Mouse (Mus musculus): Measurements from ENCODE around the gene Fam161a. TPM values are rescaled to one million over a fixed set of nuclear protein-coding genes. Genes with fewer than 3 reads are reported as not detected.

The Fam161a gene
- 1.9 and 3.8 TPM in 2 replicates for total RNA-seq (2014; rRNA removed)
- polyA plus RNA-seq (2012; rRNA removed), result 0.95 and 1.0 TPM in 2 replicates

DNA sequence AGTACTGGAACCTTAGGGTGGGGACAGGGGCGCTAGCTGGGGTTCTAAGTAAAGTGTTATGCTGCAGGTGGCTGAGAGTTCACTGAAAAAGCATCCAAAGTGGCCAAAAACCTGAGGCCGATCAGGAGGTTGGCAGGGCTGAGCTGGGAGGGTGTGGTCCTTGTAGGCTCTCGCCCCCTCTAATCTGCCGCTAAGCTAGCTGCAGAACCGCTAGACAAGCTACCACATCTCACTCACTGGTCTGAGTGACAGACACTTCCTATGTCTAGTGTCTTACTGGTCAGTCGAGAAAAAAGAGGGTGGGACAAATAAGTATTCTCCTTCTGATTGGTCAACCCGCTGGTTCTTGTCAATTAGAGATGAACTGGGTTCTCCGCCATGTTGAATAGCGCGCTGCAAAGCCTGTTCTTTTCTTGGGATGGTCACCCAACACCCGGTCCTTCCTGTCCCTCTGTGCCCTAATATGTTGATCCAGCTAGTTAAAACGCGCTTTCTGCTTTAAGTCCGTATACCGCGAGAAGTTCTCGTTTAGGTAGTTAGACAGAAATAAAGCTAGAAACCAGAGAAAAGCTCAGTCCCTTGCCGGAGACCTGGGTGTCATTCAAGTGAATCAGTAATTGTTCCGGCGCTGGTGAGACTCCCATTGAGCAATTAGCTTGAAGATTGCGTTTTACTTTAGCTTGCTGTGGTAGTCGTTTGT lies at the start of gene Fam161a:
Fam161a (plus strand) TSS at position 51 of the 700 bp plus-strand sequence.
- no peak for TF ChIP-seq POLR2A (IDR thresholded peaks at IDR 0.05; ENCODE audit: extremely low read depth, insufficient read depth, low read length)
- TF ChIP-seq CTCF (IDR thresholded peaks at IDR 0.05; ENCODE audit: low read depth, low read length), result no peak
- Histone ChIP-seq H3K27me3 (ENCODE audit: control insufficient read depth, insufficient read depth, low read length) (no peaks in the 10 kb centered on the region), H3K9ac (ENCODE audit: low read depth, low read length) (peak within 1 kb of the TSS; percentile 80), H3K27ac (replicated peaks; ENCODE audit: insufficient read depth, low read depth, low read length) (peak within 1 kb of the TSS; percentile 59; the same call in 1 of the 2 replicates), H3K4me3 (ENCODE audit: insufficient read depth, low read depth, low read length) (peak within 1 kb of the TSS; percentile 76), H3K36me3 (ENCODE audit: control insufficient read depth, insufficient read depth, low read length) (peaks cover 19% of the 10 kb centered on the region), H3K79me2 (ENCODE audit: control insufficient read depth, insufficient read depth, low read length) (no peaks in the 10 kb centered on the region), H3K4me1 (ENCODE audit: control insufficient read depth, insufficient read depth, low read length) (peaks cover 2% of the 10 kb centered on the region; the same call in 1 of the 2 replicates)
- 1% methylated on average over 22 of the region's 22 CpGs for WGBS
- peak; percentile 91 for DNase-seq (ENCODE audit: extremely low read depth, low read depth, low spot score)

DNA sequence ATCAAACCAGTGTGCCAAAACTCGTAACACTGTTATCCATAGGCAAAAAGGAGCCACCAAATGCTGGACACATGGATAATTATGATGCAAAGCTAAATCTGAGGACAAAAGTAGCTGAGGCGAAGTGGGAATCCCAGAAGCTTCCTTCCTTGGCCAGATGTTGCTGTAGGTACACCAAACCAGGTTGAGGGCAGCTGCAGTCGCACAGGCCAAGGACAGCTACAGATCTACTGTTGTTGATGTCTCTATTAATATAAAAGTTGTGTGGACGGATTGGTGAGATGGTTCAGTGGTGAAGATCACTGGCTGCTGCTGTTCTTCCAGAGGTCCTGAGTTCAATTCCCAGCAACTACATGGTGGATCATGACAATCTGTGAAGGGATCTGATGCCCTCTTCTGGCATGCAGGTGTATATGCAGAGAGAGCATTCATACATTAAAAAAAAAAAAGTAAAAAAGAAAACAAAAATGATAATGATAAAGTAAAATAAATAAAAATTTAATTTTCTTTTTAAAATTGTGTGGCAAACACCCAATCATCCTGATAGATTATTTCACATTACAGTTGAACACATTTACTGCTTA lies 49.4 kb upstream of the Fam161a start:
- 90% methylated on average over 4 of the region's 4 CpGs for WGBS
- no peaks in the 10 kb centered on the region for H3K4me1 ChIP-seq (ENCODE audit: control insufficient read depth, insufficient read depth, low read length)
- no peaks in the 10 kb centered on the region for H3K27me3 ChIP-seq (ENCODE audit: control insufficient read depth, insufficient read depth, low read length)
- H3K9ac ChIP-seq (ENCODE audit: low read depth, low read length), result no peak overlapping the region
- DNase-seq (ENCODE audit: extremely low read depth, low read depth, low spot score), result no peak
- peaks cover 4% of the 10 kb centered on the region for H3K36me3 ChIP-seq (ENCODE audit: control insufficient read depth, insufficient read depth, low read length)
- H3K27ac ChIP-seq (replicated peaks; ENCODE audit: insufficient read depth, low read depth, low read length), result no peak overlapping the region
- peaks cover 2% of the 10 kb centered on the region; the same call in 1 of the 2 replicates for H3K79me2 ChIP-seq (ENCODE audit: control insufficient read depth, insufficient read depth, low read length)
- TF ChIP-seq CTCF (IDR thresholded peaks at IDR 0.05; ENCODE audit: low read depth, low read length) (peak; percentile 30; the same call in 1 of the 2 replicates), POLR2A (IDR thresholded peaks at IDR 0.05; ENCODE audit: extremely low read depth, insufficient read depth, low read length) (no peak)
- no peak overlapping the region for H3K4me3 ChIP-seq (ENCODE audit: insufficient read depth, low read depth, low read length)

DNA sequence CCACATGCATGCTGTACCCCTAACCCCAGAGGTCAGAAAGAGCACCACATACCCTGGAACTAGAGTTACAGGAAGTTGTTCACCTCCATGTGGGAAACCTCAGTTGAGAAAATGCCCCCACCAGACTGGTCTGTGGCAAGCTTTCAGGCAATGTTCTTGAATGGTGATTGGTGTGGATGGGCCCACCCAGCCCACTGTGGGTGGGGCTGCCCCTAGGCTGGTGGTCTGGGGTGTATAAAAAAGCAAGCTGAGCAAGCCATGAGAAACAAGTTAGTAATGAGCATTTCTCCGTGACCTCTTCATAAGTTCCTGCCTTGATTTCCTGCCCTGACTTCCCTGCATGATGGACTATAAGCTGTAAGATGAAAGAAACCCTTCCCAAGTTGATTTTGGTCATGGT lies 45.2 kb upstream of the Fam161a start:
- H3K4me1 ChIP-seq (ENCODE audit: control insufficient read depth, insufficient read depth, low read length), result peaks cover 2% of the 10 kb centered on the region; the same call in 1 of the 2 replicates
- WGBS, result 94% methylated on average over 1 of the region's 1 CpGs
- no peak overlapping the region for H3K27ac ChIP-seq (replicated peaks; ENCODE audit: insufficient read depth, low read depth, low read length)
- H3K27me3 ChIP-seq (ENCODE audit: control insufficient read depth, insufficient read depth, low read length), result no peaks in the 10 kb centered on the region
- H3K9ac ChIP-seq (ENCODE audit: low read depth, low read length), result no peak overlapping the region
- no peaks in the 10 kb centered on the region for H3K36me3 ChIP-seq (ENCODE audit: control insufficient read depth, insufficient read depth, low read length)
- no peak for TF ChIP-seq CTCF (IDR thresholded peaks at IDR 0.05; ENCODE audit: low read depth, low read length)
- no peak for DNase-seq (ENCODE audit: extremely low read depth, low read depth, low spot score)
- H3K79me2 ChIP-seq (ENCODE audit: control insufficient read depth, insufficient read depth, low read length), result peaks cover 6% of the 10 kb centered on the region; the same call in 1 of the 2 replicates
- H3K4me3 ChIP-seq (ENCODE audit: insufficient read depth, low read depth, low read length), result no peak overlapping the region

DNA sequence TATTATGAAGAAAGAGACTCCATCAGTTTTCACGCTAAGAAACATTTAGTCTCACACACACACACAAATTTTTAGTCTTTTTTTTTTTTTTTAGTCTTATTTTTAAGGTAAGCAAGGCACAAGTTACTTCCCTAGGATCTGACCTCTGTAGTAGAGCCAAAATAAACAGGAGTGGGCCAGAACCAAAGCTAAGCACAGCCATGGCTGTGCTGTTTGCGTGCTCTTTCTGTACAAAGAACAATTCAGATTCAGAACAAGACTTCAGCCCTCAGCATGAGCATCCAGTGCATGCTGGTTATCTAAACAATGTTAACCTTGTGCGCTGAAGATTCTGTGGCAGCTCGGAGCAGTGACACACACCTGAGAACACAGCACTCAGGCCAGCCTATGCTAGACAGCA lies 42.9 kb upstream of the Fam161a start:
- no peaks in the 10 kb centered on the region for H3K27me3 ChIP-seq (ENCODE audit: control insufficient read depth, insufficient read depth, low read length)
- H3K4me3 ChIP-seq (ENCODE audit: insufficient read depth, low read depth, low read length), result no peak overlapping the region
- no peak overlapping the region for H3K9ac ChIP-seq (ENCODE audit: low read depth, low read length)
- no peaks in the 10 kb centered on the region for H3K36me3 ChIP-seq (ENCODE audit: control insufficient read depth, insufficient read depth, low read length)
- DNase-seq (ENCODE audit: extremely low read depth, low read depth, low spot score), result peak; percentile 83
- H3K79me2 ChIP-seq (ENCODE audit: control insufficient read depth, insufficient read depth, low read length), result peaks cover 9% of the 10 kb centered on the region; the same call in 1 of the 2 replicates
- no peak for TF ChIP-seq POLR2A (IDR thresholded peaks at IDR 0.05; ENCODE audit: extremely low read depth, insufficient read depth, low read length)
- no peak for TF ChIP-seq CTCF (IDR thresholded peaks at IDR 0.05; ENCODE audit: low read depth, low read length)
- peak overlapping the region; percentile 1; the same call in 1 of the 2 replicates for H3K27ac ChIP-seq (replicated peaks; ENCODE audit: insufficient read depth, low read depth, low read length)
- 27% methylated on average over 4 of the region's 4 CpGs for WGBS
- H3K4me1 ChIP-seq (ENCODE audit: control insufficient read depth, insufficient read depth, low read length), result peaks cover 2% of the 10 kb centered on the region; the same call in 1 of the 2 replicates

DNA sequence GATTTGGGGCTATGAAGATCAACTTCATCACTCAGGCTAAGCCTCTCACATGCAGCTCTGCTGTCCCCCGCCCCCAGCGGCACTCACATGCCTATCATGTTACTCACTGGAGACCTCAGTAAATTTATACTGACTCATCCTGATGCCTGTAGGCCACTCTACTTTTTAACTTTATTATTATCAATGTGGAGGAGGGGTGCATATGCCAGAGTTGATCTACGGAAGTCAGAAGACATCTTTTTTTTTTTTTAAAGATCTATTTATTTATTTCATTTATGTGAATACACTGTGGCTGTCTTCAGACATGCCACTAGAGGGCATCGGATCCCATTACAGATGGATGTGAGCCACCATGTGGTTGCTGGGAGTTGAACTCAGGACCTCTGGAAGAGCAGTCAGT lies 41.8 kb upstream of the Fam161a start:
- WGBS, result 82% methylated on average over 4 of the region's 4 CpGs
- Histone ChIP-seq H3K9ac (ENCODE audit: low read depth, low read length) (no peak overlapping the region), H3K36me3 (ENCODE audit: control insufficient read depth, insufficient read depth, low read length) (no peaks in the 10 kb centered on the region), H3K4me3 (ENCODE audit: insufficient read depth, low read depth, low read length) (no peak overlapping the region), H3K27ac (replicated peaks; ENCODE audit: insufficient read depth, low read depth, low read length) (no peak overlapping the region), H3K4me1 (ENCODE audit: control insufficient read depth, insufficient read depth, low read length) (peaks cover 2% of the 10 kb centered on the region; the same call in 1 of the 2 replicates), H3K27me3 (ENCODE audit: control insufficient read depth, insufficient read depth, low read length) (no peaks in the 10 kb centered on the region), H3K79me2 (ENCODE audit: control insufficient read depth, insufficient read depth, low read length) (peaks cover 8% of the 10 kb centered on the region; the same call in 1 of the 2 replicates)
- TF ChIP-seq POLR2A (IDR thresholded peaks at IDR 0.05; ENCODE audit: extremely low read depth, insufficient read depth, low read length), result no peak
- TF ChIP-seq CTCF (IDR thresholded peaks at IDR 0.05; ENCODE audit: low read depth, low read length), result no peak
- DNase-seq (ENCODE audit: extremely low read depth, low read depth, low spot score), result no peak
